Mouse (Mus musculus): ENCODE measurements around the gene Dnajb2. TPM values are rescaled to one million over a fixed set of nuclear protein-coding genes. Genes with fewer than 3 reads are reported as not detected.
A peak's percentile ranks its signal among the peaks of the same experiment; 100 is the strongest.

The Dnajb2 gene
- total RNA-seq (2021), result 100 to 1,000 TPM; 104 to 112 TPM

DNA sequence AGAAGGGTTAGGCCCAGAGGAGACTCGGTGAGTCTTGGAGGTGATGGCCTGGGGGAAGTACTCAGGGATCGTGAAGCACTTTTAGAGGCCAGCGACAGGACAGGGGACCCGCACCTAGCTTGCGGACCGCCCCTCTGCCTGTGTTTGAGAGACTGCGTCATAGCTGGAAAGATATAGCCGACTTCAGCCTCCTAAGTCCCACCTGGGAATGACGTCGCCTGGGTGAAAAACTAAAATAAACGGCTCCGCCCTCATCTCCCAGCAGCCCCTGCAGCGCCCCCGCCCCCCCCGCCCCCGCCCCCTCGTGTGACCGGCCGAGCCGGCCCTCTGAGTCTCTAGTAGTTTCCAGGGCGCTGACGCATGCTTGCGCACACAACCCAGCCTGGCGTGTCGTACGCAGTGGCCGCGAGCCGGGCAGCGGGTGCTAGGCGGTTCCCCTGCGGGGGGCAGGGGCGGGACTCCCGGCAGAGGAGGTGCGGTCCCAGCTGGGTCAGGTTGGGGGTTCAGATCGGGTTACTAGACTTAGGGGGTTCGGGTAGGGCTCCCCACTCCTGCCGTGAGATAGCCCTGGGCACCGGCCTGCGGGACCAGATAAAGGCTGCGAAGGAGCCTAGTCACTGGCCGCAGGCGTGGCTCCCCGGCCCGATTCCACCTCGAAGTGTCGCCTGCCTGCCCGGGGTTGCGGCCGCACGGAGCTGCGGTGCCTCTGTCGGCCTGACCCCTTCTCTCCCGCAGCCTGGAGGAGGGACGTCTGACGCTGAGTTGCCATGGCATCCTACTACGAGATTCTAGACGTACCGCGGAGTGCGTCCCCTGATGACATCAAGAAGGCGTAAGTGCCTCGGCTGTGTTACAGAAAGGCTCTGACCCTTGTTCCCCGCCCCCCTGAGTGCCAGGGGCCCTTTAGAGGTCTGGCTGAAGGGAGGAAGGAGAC, at the start of gene Dnajb2:
Gene Dnajb2 (plus strand): TSS at position 290 of the 934 bp plus-strand sequence.
- peak; percentile 88 to 90 for DNase-seq
- intact Hi-C loops (cut with DNase I), result loop anchor here (5.0 kb wide), 1 partner anchor 69 kb away; the partner anchor contains the start of gene Zfand2b

DNA sequence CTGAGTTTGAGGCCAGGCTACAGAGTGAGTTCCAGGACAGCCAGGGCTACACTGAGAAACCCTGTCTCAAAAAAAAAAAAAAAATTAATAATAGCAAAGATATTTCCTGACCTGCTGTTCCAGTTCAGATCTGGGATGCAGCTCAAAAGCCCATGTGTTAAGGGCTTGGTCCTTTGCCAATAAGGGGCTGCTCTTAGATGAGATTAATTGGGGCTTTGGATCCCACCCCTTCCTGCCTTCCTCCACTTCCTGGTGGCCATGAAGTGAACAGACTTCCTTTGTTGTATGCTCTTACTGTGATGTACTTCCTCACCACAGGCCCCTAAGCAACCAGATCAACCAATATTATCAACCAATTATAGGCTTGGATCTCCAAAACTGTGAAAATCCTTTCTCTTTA, 49.1 kb upstream of the Dnajb2 start:
- DNase-seq, result no peak
- intact Hi-C loops (cut with DNase I), result no loop called here

DNA sequence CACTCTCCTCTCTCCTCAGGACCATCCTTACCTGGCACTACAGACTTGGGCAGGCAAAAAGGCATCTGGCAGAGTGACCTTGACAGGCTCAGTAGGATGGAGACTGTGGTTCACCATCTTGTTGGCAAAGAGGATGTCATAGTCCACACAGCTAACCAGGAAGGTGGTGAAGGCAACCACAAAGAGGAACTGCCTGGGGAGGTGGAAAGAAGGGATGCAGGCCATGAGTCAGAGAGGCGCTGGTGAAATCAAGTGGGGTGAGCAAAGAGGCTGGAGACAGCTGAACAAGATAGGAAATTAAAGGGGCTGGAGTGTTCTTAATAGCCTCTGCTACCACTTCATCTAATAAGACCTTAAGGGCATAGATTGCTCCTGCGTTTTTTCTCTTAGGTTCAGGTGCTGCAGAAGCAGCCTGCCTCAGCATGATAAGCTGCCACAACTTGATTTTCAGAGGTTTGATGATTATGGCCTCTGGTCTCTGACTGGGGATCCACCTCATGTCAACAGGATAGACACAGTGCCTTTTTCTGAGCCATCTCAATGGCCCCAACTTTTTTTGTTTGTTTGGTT, 48.2 kb upstream of the Dnajb2 start:
- intact Hi-C loops (cut with DNase I), result no loop called here

DNA sequence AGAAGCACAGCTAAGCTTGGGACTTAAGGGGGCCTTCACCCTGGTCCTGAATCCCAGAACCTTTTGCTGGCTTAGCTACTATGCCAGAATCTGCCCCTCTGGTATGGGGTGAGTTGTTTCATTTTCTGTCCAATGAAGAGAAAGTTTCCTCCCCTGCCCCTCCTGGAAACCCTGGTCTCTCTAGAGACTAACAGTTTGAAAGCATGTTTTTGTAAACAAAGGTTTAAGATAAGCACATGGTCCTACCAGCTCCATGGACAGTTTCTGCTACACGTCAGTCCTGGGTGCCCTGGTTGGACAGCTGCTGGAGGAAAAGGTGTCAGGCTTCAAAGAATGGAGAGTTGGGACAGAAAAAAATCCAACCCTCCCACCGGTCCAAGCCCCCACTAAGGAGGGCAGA, 45.6 kb upstream of the Dnajb2 start:
- intact Hi-C loops (cut with DNase I), result loop anchor here (2.0 to 5.0 kb wide), 2 partner anchors 22 to 127 kb away; partner anchors contain the start of genes Dnpep and Zfand2b
- DNase-seq, result no peak

More for the DNA sequence above, 48.2 kb upstream of the Dnajb2 start:
- no peak for DNase-seq

DNA sequence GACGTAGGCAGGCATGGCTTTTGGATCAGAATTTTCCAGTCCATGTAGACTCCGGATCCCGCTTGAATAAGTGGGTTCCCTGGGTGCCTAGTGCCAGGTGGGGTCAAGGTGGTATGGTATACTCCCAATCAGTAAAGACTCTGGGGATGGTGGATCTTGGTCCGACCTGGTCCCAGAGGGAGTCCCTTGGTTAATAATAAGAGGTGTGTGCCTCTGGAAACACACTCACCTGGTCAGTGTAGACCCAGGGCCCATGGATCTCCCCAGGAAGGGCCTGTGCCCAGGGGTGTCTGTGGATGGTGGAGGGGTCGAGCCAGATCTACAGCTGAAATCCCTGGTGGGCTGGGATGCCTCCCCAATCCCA, 45.0 kb upstream of the Dnajb2 start:
- intact Hi-C loops (cut with DNase I), result loop anchor here (2.0 to 5.0 kb wide), 2 partner anchors 22 to 126 kb away; partner anchors contain the start of genes Dnpep and Zfand2b
- no peak for DNase-seq

DNA sequence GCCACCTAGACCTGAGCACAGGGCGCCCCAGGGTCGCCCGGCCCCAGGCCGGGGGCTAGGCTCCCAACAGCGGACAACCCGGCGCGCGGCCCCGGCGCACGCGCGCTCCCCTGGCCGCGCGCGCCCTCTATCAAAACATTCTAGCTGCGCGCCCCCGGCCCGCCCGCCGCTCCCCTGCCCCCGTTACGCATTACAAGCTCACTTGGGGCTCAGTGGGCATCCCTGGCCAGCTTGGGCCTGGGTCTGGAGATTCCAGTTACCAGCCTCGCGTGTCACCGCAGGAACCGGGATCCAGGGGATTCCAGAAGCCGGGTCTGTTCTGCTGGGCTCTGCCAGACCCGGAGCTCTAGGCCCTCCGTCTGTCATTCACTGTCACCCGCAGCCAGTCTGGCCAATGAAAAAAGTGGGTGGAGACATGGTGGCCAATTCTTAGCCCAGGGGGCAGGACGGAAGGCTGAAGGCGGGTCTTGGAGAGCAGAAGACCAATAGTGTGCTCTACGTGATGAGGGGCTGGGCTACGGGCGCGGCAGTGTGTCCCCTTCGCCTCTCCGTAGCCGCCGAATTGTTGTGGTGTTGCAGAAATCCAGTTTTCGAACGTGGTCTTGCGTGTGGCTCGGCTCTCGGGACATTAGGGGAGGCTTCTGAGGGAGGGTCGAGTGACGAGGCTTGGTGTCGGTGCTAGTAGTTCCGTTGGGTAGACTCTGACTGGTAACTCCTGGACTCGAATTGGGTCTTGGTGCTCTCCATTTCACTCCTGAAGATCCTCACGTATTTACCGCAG, 44.4 kb upstream of the Dnajb2 start, which contains the start of the genes Ankzf1 and Atg9a:
Gene Ankzf1 (plus strand): TSS at position 530 of the 781 bp plus-strand sequence.
Gene Atg9a (minus strand): TSS at position 575 of the 781 bp plus-strand sequence.
- DNase-seq, result peak; percentile 89 to 92
- intact Hi-C loops (cut with DNase I), result loop anchor here (1.0 to 5.0 kb wide), 3 partner anchors 17 to 125 kb away; partner anchors contain the start of genes Dnpep and Zfand2b

DNA sequence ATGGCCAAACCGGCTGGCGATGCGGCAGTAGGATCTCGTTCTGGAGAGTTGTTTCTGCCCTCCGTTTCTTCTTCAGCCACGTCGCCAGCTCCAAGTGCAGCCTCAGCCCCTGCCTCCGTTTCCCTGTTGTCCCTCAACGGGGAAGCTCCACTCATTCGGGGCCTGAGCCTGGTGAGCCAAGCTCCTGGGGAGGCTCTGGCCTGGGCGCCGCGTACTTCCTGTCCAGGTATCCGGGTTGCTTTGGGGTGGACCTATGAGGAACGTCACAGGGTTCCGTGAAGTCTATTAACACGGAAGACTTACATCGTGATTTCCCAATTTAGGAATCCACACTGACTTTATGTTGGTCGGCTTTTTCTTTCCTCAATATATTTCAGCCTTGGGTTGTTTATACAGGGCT, 43.8 kb upstream of the Dnajb2 start:
- peak in 1 of 2 experiments; percentile 32 for DNase-seq
- intact Hi-C loops (cut with DNase I), result loop anchor here (1.0 to 5.0 kb wide), 2 partner anchors 17 to 125 kb away; partner anchors contain the start of gene Dnpep

DNA sequence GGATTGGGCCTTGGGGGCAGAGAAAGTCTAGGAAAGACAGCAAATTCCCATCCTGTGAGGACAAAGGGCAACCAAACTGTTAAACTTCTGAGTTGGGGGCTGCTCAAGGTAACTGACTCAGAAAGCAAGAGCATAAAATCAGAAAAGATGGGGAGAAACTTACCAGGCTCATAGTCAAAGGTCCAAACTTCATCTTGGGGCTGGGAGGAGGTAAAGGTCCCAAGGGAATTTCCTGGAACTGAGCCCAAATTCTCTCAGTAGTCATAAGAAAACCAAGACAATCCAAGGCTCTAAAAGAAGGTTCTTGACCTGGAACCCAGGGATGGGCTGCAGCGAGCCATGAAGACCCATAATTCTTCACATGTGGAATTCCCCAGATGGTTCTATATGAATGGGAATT, 35.0 kb upstream of the Dnajb2 start:
- no peak for DNase-seq
- intact Hi-C loops (cut with DNase I), result no loop called here

DNA sequence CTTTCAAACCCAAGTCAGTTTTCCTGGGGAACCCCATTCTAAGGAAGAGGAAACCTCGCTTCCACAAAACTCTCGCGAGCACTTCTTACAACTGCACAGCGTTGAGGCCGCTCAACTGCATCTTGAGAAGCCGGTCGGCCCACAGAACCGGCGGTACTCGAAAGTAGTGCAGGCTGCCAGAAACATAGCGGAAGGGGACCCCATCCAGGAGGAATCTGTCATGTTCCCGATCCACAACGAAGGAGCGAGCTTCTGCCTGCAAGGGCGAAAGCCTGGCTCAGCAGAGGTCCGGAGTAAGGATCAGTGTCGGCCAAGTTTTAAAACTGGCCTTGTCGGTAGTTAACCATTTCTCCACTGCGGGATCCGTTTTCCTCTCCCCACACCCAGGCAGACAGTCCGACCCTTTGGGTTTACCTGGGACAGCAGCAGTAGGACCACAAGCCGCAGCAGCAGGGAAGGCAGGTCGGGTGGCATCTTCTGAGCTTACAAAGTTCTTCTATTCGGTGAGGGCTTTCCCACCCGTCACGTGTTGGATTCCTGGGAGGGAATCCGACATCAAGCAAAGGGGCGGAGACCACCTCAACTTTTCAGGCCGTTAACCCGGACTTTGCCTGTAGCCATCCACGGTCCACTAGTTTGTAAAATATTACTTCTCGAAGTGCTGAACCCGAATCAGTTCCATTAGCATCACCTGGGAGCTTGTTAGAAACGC, 27.1 kb upstream of the Dnajb2 start:
- DNase-seq, result peak; percentile 35 to 46

DNA sequence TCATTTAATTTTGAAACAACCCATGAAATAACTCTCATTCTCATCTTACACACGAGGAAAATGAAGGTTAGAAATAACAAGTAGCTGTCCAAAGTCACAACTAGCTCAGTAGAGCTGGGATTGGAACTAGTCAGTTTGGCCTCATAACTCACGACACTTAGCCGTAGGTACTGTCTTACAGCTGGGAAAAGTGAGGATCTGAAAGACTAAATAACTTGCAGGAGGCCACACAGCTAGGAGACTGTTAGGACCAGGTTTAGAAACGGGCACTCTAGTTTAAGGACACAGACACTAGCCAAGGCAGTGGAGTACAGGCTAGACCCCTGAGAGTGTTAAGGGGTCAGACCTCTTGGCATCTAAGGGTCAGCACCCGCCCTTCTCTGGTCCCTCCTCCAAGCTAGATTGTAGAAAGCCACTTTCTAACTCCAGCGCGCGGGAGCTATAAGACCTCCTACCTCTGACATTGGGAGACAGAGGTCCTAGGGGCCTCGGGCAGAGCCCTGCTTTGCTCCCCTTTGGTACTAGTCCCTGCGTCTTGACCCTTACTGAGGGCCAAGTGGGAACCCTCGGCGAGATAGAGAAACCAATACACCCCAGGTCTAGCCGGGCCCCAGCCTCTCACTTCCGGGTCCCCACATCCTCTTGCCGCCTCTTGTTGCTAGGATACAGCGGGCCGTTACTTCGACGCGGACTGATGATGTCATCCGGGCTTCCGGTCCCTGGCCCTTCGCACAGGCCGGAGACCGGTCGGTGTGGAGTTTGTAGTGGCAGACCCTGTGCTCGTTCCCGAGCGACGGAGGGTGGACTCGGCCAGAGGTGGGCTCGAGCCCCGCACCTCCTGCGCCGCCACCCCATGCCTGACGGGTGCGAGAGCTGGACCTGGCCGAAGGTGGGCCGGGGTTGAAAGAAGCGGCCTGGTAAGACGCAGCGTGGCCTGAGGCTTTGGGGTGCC, 25.8 kb upstream of the Dnajb2 start, which contains the start of the genes Glb1l and Stk16:
Gene Glb1l (minus strand): TSS at position 678 of the 952 bp plus-strand sequence.
Gene Stk16 (plus strand): TSS at position 703 of the 952 bp plus-strand sequence.
- DNase-seq, result peak; percentile 97
- intact Hi-C loops (cut with DNase I), result loop anchor here (5.0 kb wide), 1 partner anchor 107 kb away; the partner anchor contains the start of gene Dnpep

More for the DNA sequence above, 27.1 kb upstream of the Dnajb2 start:
- intact Hi-C loops (cut with DNase I), result loop anchor here (1.0 kb wide), 1 partner anchor 17 kb away; the partner anchor contains the start of genes Ankzf1 and Atg9a

DNA sequence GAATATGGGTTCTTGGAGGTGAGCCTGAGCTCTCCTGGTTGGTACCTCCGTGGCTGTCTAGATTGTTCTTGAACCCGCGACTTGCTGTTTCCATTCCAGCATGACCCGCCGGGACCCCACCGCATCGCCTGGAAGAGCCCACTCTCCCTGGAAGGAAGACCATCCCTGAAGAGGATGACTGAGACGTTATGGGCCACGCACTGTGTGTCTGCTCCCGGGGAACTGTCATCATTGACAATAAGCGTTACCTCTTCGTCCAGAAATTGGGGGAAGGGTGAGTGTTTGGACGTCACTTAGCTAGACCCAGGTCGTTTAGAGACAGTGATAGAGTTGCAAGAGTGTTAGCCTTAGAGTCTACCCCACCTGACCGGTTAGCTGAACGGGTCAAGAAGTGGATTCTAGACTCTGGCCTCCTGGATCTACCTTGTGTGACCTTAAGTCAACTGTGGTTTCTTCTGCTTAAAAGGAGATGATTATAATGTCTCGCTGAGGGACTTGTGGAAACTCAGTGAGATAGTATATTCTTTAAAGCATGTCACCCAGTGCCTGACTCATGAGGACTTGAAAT, 25.0 kb upstream of the Dnajb2 start:
- intact Hi-C loops (cut with DNase I), result loop anchor here (5.0 kb wide), 1 partner anchor 106 kb away; the partner anchor contains the start of gene Dnpep
- no peak for DNase-seq

DNA sequence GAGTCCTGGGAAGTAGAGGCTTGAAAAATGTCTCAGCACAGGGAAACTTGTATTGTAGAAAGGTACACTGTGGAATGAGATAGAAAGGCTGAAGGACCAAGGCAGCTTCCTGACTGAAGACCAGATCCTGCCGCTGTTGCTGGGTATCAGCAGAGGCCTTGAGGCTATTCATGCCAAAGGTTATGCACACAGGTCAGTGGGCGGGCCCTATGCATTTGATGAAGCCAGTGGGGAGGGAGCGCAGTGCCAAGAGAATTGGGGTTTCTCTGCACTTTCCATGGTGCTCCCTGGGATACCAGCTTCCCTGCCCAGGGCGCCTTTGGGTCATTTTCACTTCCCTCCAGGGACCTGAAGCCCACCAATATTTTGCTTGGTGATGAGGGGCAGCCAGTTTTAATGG, 23.7 kb upstream of the Dnajb2 start:
- no peak for DNase-seq
- intact Hi-C loops (cut with DNase I), result loop anchor here (5.0 kb wide), 1 partner anchor 105 kb away; the partner anchor contains the start of gene Dnpep

DNA sequence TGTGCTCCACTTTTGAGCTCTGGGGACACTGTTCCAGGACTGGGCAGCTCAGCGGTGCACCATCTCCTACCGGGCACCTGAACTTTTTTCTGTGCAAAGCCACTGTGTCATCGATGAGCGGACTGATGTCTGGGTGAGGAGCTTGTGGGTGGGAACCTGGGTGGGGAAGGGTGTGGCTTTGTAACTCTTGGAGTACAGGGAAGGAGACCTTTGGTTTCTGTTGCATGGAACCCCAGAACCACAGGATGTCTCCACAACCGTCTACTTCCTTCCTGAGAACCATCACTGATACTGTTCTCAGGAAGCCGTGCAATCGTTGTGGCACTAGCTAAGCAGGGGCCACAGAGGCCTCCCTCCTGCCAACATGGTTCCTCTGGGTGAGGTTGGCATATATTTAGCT, 23.1 kb upstream of the Dnajb2 start:
- no peak for DNase-seq
- intact Hi-C loops (cut with DNase I), result loop anchor here (5.0 kb wide), 1 partner anchor 104 kb away; the partner anchor contains the start of gene Dnpep

DNA sequence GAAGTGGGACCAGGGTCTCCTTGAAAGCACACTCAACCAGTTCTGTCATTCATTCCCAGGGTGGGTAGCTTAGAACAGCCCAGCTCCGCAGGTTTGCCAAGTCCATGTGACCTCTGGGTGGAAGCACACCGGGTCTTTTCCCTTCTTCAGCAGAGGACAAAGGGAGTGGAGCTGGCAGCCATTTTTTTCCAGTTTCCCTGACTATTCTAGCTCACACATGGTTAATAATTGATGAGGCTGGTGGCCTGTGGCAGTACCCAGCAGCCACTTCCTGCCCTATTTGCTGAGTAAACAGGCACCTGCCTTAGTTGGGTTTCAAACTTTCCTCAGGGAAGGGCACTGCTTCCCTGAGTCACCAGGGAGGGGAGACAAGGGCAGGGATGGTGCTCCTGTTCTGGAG, 21.8 kb upstream of the Dnajb2 start:
- intact Hi-C loops (cut with DNase I), result loop anchor here (5.0 kb wide), 1 partner anchor 103 kb away; the partner anchor contains the start of gene Dnpep
- no peak for DNase-seq

DNA sequence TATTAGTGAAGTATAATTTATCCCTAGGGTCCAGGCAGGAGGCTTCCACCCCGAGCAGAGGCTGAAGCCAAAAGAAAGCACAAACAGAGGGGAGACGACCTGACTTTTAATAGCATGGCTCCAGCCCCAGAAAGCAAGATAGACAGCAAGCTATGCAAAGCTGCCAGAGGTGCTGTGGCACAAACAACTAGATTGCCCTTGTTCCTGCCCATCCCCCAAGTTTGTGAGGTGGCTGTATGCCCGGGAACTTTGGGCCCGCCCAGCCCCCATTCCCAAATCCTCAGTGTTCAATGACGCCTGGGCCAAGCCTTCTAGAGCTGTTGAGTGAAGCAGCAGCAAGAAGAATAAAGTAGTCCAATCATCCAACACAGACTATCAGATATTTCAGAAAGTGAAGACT, 21.3 kb upstream of the Dnajb2 start:
- DNase-seq, result peak; percentile 60 to 72
- intact Hi-C loops (cut with DNase I), result loop anchor here (5.0 kb wide), 1 partner anchor 102 kb away; the partner anchor contains the start of gene Dnpep

DNA sequence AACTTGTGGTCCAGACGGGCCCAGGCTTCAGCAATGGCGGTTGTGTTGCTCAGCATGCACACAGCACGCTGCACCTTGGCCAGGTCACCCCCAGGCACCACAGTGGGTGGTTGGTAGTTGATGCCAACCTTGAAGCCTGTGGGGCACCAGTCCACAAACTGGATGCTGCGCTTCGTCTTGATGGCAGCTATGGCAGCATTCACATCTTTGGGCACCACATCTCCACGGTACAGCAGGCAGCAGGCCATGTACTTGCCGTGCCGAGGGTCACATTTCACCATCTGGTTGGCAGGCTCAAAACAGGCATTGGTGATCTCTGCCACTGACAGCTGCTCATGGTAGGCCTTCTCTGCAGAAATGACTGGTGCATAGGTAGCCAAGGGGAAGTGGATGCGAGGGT, 20.4 kb upstream of the Dnajb2 start:
- no peak for DNase-seq
- intact Hi-C loops (cut with DNase I), result no loop called here

DNA sequence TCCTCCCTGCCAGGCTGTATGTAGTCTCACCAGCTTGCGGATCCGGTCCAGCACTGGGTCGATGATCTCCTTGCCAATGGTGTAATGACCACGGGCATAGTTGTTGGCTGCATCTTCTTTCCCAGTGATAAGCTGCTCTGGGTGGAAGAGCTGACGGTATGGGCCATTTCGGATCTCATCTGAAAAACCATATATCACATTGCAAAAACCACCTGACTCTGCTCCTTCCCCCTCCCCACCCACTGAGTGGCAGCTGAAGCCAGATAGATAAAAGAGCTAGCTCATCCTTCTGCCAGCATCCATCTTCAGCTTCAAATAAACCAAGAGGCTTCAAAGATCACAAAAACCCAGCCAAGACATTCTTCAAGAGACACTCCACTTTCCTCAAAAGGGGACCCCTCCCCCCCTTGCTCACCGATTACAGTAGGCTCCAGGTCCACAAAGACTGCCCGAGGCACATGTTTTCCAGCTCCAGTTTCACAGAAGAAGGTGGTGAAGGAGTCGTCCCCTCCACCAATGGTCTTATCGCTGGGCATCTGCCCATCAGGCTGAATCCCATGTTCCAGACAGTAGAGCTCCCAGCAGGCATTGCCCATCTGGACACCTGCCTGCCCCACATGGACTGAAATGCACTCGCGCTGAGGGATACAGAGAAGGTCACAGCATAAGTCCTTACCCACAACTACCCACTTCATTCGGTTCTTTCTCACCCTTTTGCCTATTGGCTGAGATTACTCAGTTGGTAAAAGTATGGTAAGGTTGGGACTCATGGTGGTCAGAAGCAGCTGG, 19.2 kb upstream of the Dnajb2 start:
- intact Hi-C loops (cut with DNase I), result no loop called here
- DNase-seq, result peak; percentile 41 to 61
